Mouse (Mus musculus) MEL (cell line): ENCODE data around the gene Aff3.

Source experiments
- CTCF ChIP-seq, 3 experiments: IDR thresholded peaks in 2 of 3; conservative IDR thresholded peaks in 1 of 3; 2 replicates each; pipeline ENCODE4 v1.5.1; 2011 to 2012; ENCODE audit warnings: low read length in 3 of 3, low read depth in 2 of 3, mild to moderate bottlenecking in 2 of 3, improper control_type of control experiment in 1 of 3, inconsistent platforms in 1 of 3, mixed read lengths in 1 of 3, moderate library complexity in 1 of 3; ENCODE audit not compliant: control insufficient read depth in 1 of 3, insufficient read depth in 1 of 3, poor library complexity in 1 of 3, severe bottlenecking in 1 of 3
- EP300 ChIP-seq, 2 experiments: IDR thresholded peaks; 2 replicates each; pipeline ENCODE4 v1.6.1; 2011; ENCODE audit warnings: improper control_type of control experiment in 2 of 2, low read length in 2 of 2, low read depth in 1 of 2, mild to moderate bottlenecking in 1 of 2
- MAX ChIP-seq: IDR thresholded peaks from 2 replicates; pipeline ENCODE4 v1.6.1; 2011; ENCODE audit warnings: low read length, improper control_type of control experiment
- POLR2A ChIP-seq, 2 experiments: IDR thresholded peaks; 2 replicates each; pipeline ENCODE4 v1.6.1; 2011 to 2012; ENCODE audit warnings: low read length in 2 of 2, mild to moderate bottlenecking in 2 of 2, control low read depth in 1 of 2, improper control_type of control experiment in 1 of 2, low read depth in 1 of 2, moderate library complexity in 1 of 2; ENCODE audit not compliant: control insufficient read depth in 1 of 2, insufficient read depth in 1 of 2, poor library complexity in 1 of 2
- USF1 ChIP-seq: IDR thresholded peaks from 2 replicates; pipeline ENCODE4 v1.6.1; 2014; ENCODE audit warnings: low read depth, mild to moderate bottlenecking, inconsistent platforms, low read length, improper control_type of control experiment, moderate library complexity
- USF2 ChIP-seq, 2 experiments: IDR thresholded peaks; 2 replicates each; pipeline ENCODE4 v1.6.1; 2011 to 2012; ENCODE audit warnings: improper control_type of control experiment in 2 of 2, low read length in 2 of 2, borderline replicate concordance in 1 of 2, inconsistent platforms in 1 of 2, low read depth in 1 of 2, mild to moderate bottlenecking in 1 of 2; ENCODE audit not compliant: insufficient read depth in 1 of 2
- ZNF384 ChIP-seq: IDR thresholded peaks from 2 replicates; pipeline ENCODE4 v1.6.1; 2012; ENCODE audit warnings: low read depth, mild to moderate bottlenecking, inconsistent platforms, low read length, improper control_type of control experiment

- TF ChIP-seq CTCF (IDR thresholded peaks at IDR 0.05 in 2 of 3, conservative IDR thresholded peaks at IDR 0.05 in 1 of 3; ENCODE audit: control insufficient read depth in 1 of 3, insufficient read depth in 1 of 3, low read depth in 2 of 3, low read length in 3 of 3, poor library complexity in 1 of 3, severe bottlenecking in 1 of 3) = no peak
- no peak for TF ChIP-seq USF1
- no peak for TF ChIP-seq ZNF384
- no peak for TF ChIP-seq MAX
- no peak for TF ChIP-seq POLR2A (IDR thresholded peaks at IDR 0.05; ENCODE audit: control insufficient read depth in 1 of 2, insufficient read depth in 1 of 2, low read depth in 1 of 2, low read length in 2 of 2, poor library complexity in 1 of 2)
- no peak for TF ChIP-seq USF2 (IDR thresholded peaks at IDR 0.05; ENCODE audit: borderline replicate concordance in 1 of 2, insufficient read depth in 1 of 2, low read depth in 1 of 2, low read length in 2 of 2)
- no peak for TF ChIP-seq EP300 (IDR thresholded peaks at IDR 0.05; ENCODE audit: low read depth in 1 of 2, low read length in 2 of 2)
These were observed 7.0 kb upstream of the Aff3 start for GRCm38 (mm10) chr1:38671756-38672155.
